Mouse (Mus musculus) heart, adult 8-10 months (tissue): ENCODE results near the gene Spag4. TPM values are rescaled to one million over a fixed set of nuclear protein-coding genes. Genes with fewer than 3 reads are reported as not detected.

Experiments
- DNase-seq: peaks from one replicate; pipeline ENCODE4 v3.0.0; 2022; ENCODE audit warnings: low spot score
- total RNA-seq, 4 experiments: library from RNA; stranded (reverse); gene quantifications; 2 replicates each; pipeline ENCODE4 v1.2.4; 2022

The Spag4 gene
- total RNA-seq, result 1 to 10 TPM in 2 of 4 experiments, under 1 TPM in 2; 0.62 to 2.3 (median 1.1) TPM

- peak; percentile 38 for DNase-seq
These were observed at the start of gene Spag4 for GRCm38 (mm10) chr2:156065099-156066041. Spag4 (plus strand) TSS chr2:156065175.

- DNase-seq, result no peak
These were observed 46.9 kb upstream of the Spag4 start for GRCm38 (mm10) chr2:156018106-156018505.

GRCm38 (mm10) chr2:156021219-156021618 is 43.8 kb upstream of the Spag4 start:
- DNase-seq, result no peak

GRCm38 (mm10) chr2:156021765-156022164 is 43.2 kb upstream of the Spag4 start:
- no peak for DNase-seq

GRCm38 (mm10) chr2:156025482-156025881 is 39.5 kb upstream of the Spag4 start:
- no peak for DNase-seq

GRCm38 (mm10) chr2:156039390-156039789 is 25.6 kb upstream of the Spag4 start:
- no peak for DNase-seq

GRCm38 (mm10) chr2:156042903-156043302 is 22.1 kb upstream of the Spag4 start:
- DNase-seq, result no peak

- DNase-seq, result no peak
These were observed 17.0 kb upstream of the Spag4 start for GRCm38 (mm10) chr2:156047929-156048328.

- no peak for DNase-seq
These were observed 12.2 kb upstream of the Spag4 start, which contains the start of gene Fer1l4 for GRCm38 (mm10) chr2:156052816-156053215. Fer1l4 (minus strand) TSS chr2:156052947.

GRCm38 (mm10) chr2:156066126-156066525 is 1.2 kb downstream of the Spag4 start:
- no peak for DNase-seq

GRCm38 (mm10) chr2:156067916-156068315 is 2.9 kb downstream of the Spag4 start:
- DNase-seq, result no peak

- DNase-seq, result no peak
These were observed 6.3 kb downstream of the Spag4 start for GRCm38 (mm10) chr2:156071236-156071635.

GRCm38 (mm10) chr2:156073725-156074124 is 8.8 kb downstream of the Spag4 start:
- peak; percentile 24 for DNase-seq

- DNase-seq, result no peak
These were observed 12.5 kb downstream of the Spag4 start for GRCm38 (mm10) chr2:156077461-156077860.

GRCm38 (mm10) chr2:156078421-156079182 is 13.6 kb downstream of the Spag4 start:
- DNase-seq, result no peak

GRCm38 (mm10) chr2:156079183-156079560 is 14.2 kb downstream of the Spag4 start:
- DNase-seq, result no peak

- peak; percentile 28 for DNase-seq
These were observed 14.7 kb downstream of the Spag4 start for GRCm38 (mm10) chr2:156079674-156080073.

- DNase-seq, result no peak
These were observed 15.4 kb downstream of the Spag4 start for GRCm38 (mm10) chr2:156080391-156080790.

- no peak for DNase-seq
These were observed 19.6 kb downstream of the Spag4 start for GRCm38 (mm10) chr2:156084541-156084940.

- no peak for DNase-seq
These were observed 22.6 kb downstream of the Spag4 start for GRCm38 (mm10) chr2:156087391-156088110.

- DNase-seq, result no peak
These were observed 24.8 kb downstream of the Spag4 start for GRCm38 (mm10) chr2:156089799-156090198.

GRCm38 (mm10) chr2:156091926-156092325 is 27.0 kb downstream of the Spag4 start:
- DNase-seq, result no peak
